Mouse (Mus musculus) neutrophil, adult 65 days (primary cell): ENCODE results near the gene Tbx18. TPM values are rescaled to one million over a fixed set of nuclear protein-coding genes. Genes with fewer than 3 reads are reported as not detected.

Experiments
- total RNA-seq: library from RNA; stranded (reverse); gene quantifications from 2 replicates; pipeline ENCODE4 v1.2.4, GENCODE M21; 2023

Tbx18 gene
- total RNA-seq: not detected in 2 replicates

GRCm38 (mm10) chr9:87730961-87731535, at the start of gene Tbx18:
Gene Tbx18, minus strand, starts transcription at chr9:87731260.

